Mouse (Mus musculus): ENCODE results near the gene Myoc. TPM values are rescaled to one million over a fixed set of nuclear protein-coding genes. Genes with fewer than 3 reads are reported as not detected.

Myoc gene
- polyA plus RNA-seq (2015; fragmentation: Nextera tagmentation; extraction: Ambion mirVana), result not detected in 2 replicates

DNA sequence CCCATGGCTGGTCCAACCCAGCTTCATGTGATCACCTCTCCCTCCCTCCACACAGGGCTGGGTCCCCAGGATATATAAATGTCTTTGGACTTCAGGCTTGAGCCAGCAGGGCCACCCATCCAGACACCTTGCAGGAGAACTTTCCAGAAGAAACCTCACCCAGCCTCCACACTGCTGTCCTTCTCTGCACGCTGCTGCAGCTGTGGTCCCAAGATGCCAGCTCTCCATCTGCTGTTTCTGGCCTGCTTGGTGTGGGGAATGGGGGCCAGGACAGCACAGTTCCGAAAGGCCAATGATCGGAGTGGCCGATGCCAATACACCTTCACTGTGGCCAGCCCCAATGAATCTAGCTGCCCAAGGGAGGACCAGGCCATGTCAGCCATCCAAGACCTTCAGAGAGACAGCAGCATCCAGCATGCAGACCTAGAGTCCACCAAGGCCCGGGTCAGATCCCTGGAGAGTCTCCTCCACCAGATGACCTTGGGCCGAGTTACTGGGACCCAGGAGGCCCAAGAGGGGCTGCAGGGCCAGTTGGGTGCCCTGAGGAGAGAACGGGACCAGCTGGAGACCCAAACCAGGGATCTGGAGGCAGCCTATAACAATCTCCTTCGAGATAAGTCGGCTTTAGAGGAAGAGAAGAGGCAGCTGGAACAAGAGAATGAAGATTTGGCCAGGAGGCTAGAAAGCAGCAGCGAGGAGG is at the start of gene Myoc:
Gene Myoc, plus strand, starts transcription at position 105 of the 700 bp plus-strand sequence.
- no peak within 1 kb of the TSS for H3K9ac ChIP-seq (replicated peaks)
- WGBS, result 88% methylated on average over 10 of the region's 10 CpGs

DNA sequence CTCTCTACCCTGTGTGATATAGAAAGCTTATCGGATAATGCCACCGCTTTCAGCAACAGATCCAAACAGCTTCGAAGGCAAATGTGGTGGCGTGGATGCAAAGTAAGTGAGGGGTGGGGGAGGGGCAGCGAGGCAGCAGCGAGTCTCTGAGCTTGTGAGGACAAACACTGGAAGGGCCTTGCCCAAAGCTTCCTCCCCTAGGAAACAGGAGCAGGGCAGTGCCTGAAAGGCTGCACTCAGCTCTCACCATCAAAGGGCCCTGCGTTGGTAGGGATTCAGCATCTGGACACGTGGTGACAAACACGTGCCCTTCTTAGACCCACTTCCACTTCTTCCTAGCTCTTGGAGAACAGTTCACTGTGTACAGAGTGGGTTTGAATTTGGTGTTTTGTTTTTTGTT is 49.5 kb upstream of the Myoc start:
- no peak overlapping the region for H3K4me2 ChIP-seq (replicated peaks)
- H3K4me1 ChIP-seq, result peaks cover 8% of the 10 kb centered on the region
- H3K27ac ChIP-seq (replicated peaks), result no peak overlapping the region
- H3K9ac ChIP-seq (replicated peaks), result no peak overlapping the region
- H3K4me3 ChIP-seq, result no peak overlapping the region
- H3K27me3 ChIP-seq, result no peaks in the 10 kb centered on the region
- WGBS, result 5% methylated on average over 9 of the region's 9 CpGs
- H3K9me3 ChIP-seq, result no peaks in the 10 kb centered on the region
- ATAC-seq (replicated peaks), result peak; percentile 76
- H3K36me3 ChIP-seq, result peaks cover 9% of the 10 kb centered on the region; the same call in 1 of the 2 replicates

More for the DNA sequence above, at the start of gene Myoc:
- no peaks in the 10 kb centered on the region for H3K9me3 ChIP-seq
- H3K4me3 ChIP-seq, result no peak within 1 kb of the TSS
- peaks cover 5% of the 10 kb centered on the region; the same call in 1 of the 2 replicates for H3K4me1 ChIP-seq
- no peak for ATAC-seq (replicated peaks)
- H3K4me2 ChIP-seq (replicated peaks), result no peak within 1 kb of the TSS
- no peaks in the 10 kb centered on the region for H3K27me3 ChIP-seq
- no peak within 1 kb of the TSS for H3K27ac ChIP-seq (replicated peaks)
- no peaks in the 10 kb centered on the region for H3K36me3 ChIP-seq

DNA sequence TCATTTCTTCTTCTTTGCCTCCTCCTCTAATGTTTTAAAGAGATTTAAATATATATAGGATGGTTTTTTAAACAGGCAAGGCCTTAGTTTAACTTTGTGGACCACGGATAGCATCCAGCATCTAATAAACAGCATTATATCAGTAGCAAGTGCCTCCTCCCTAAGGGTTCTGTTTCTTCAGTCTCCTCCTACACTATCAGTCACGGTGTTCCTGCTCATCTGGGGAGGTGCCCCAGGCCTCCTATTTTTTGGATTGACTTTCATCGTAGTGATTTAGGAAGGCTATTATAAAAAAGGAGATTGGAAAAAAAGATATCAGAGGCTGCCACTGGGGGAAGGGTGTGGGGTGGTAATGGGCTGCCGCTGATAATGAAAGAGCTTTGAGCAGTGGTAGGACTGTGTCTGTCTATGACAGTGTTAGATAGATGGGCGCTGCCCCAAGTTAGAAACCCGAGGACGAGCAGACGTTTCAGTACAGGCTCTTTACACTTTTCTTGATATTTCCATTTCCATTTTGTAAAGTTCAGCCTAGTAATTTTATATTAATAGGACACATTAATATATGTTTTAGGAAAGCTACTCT is 48.4 kb upstream of the Myoc start:
- ATAC-seq (replicated peaks), result no peak
- H3K9ac ChIP-seq (replicated peaks), result no peak overlapping the region
- no peak overlapping the region for H3K4me2 ChIP-seq (replicated peaks)
- H3K36me3 ChIP-seq, result peaks cover 9% of the 10 kb centered on the region; the same call in 1 of the 2 replicates
- no peaks in the 10 kb centered on the region for H3K27me3 ChIP-seq
- peaks cover 8% of the 10 kb centered on the region for H3K4me1 ChIP-seq
- no peaks in the 10 kb centered on the region for H3K9me3 ChIP-seq
- no peak overlapping the region for H3K27ac ChIP-seq (replicated peaks)
- 85% methylated on average over 8 of the region's 8 CpGs for WGBS
- H3K4me3 ChIP-seq, result no peak overlapping the region

DNA sequence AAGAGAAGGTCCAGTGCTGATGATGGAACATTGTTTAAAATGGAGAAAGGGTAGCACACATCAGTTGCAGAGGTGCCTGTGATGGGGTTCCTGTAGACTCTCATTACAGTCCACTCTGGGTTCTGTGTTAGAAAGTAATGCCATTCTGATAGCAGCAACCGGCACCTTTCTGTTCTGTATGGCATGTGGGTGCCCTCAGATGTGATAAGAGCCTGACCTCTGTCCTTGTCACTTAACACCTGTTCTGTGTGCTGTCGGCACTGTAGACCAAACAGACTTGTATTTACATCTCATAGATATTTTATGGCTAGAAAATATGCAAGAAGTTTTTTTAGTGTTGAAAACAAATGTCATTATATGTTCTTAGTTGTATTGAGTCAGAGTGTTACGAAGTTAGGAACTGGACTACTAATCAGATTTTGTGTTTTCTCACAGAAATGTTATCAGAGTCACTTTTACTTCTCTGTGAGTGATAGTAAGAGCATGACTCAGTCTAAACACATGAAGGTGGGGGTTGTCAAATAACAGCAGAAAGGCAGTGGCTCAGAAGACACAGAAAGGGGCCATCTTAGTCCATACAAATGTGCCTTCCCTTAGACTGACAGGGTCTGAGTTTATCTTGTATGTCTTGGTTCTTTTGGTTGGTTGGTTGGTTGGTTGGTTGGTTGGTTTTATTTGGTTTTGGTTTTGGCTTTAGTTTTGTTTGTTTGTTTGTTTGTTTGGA is 41.4 kb upstream of the Myoc start:
- H3K27me3 ChIP-seq, result no peaks in the 10 kb centered on the region
- H3K4me1 ChIP-seq, result no peaks in the 10 kb centered on the region
- peaks cover 7% of the 10 kb centered on the region; the same call in 1 of the 2 replicates for H3K36me3 ChIP-seq
- no peak overlapping the region for H3K9ac ChIP-seq (replicated peaks)
- 94% methylated on average over 3 of the region's 3 CpGs for WGBS
- no peak overlapping the region for H3K27ac ChIP-seq (replicated peaks)
- no peak overlapping the region for H3K4me2 ChIP-seq (replicated peaks)
- H3K9me3 ChIP-seq, result no peaks in the 10 kb centered on the region
- no peak for ATAC-seq (replicated peaks)
- no peak overlapping the region for H3K4me3 ChIP-seq

DNA sequence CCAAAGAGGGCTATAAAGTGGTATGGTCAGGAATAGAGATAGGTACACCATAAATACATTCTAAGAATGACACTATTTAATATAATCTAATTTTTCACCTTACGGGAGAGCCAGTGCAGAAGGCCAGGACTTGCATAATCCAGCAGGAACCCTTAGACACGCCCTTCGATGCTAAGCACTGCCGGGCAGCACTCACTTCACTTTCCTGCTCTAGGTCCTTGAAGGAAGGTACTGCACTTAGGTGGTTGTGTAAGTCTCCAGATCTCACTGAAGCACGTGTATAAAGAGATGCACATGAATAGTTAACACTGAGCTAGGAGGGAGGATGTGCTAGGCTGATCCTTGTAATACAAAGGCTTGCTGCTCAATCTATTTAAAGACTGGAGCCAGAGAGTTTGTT is 39.3 kb upstream of the Myoc start:
- Histone ChIP-seq H3K4me1 (no peaks in the 10 kb centered on the region), H3K4me3 (no peak overlapping the region), H3K9ac (replicated peaks) (no peak overlapping the region), H3K9me3 (no peaks in the 10 kb centered on the region), H3K27me3 (no peaks in the 10 kb centered on the region), H3K27ac (replicated peaks) (no peak overlapping the region), H3K36me3 (no peaks in the 10 kb centered on the region; the same call in 1 of the 2 replicates), H3K4me2 (replicated peaks) (no peak overlapping the region)
- ATAC-seq (replicated peaks), result no peak
- WGBS, result 94% methylated on average over 5 of the region's 5 CpGs

DNA sequence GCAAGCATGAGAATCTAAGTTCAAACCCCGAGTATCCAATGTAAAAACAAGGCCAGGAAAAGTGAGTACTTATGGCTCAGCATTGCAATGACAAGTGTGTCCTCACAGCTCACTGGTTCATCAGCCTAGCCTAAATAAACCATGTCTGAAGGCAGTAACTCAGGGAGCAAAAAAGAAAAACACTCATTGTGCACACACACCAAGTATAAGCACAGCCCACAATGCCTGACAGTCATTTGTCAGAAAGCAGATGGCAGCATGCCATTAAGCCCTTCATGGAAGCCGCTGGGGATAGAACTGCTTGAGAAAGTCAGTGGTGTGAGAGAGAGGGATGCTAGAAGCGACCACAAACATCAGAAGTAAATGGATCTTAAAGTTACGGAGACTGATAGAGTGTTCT is 37.7 kb upstream of the Myoc start:
- WGBS, result 67% methylated on average over 4 of the region's 4 CpGs
- ATAC-seq (replicated peaks), result peak; percentile 55
- no peak overlapping the region for H3K9ac ChIP-seq (replicated peaks)
- no peaks in the 10 kb centered on the region for H3K36me3 ChIP-seq
- no peaks in the 10 kb centered on the region for H3K4me1 ChIP-seq
- no peaks in the 10 kb centered on the region for H3K9me3 ChIP-seq
- no peak overlapping the region for H3K27ac ChIP-seq (replicated peaks)
- no peak overlapping the region for H3K4me2 ChIP-seq (replicated peaks)
- H3K27me3 ChIP-seq, result no peaks in the 10 kb centered on the region
- no peak overlapping the region for H3K4me3 ChIP-seq

DNA sequence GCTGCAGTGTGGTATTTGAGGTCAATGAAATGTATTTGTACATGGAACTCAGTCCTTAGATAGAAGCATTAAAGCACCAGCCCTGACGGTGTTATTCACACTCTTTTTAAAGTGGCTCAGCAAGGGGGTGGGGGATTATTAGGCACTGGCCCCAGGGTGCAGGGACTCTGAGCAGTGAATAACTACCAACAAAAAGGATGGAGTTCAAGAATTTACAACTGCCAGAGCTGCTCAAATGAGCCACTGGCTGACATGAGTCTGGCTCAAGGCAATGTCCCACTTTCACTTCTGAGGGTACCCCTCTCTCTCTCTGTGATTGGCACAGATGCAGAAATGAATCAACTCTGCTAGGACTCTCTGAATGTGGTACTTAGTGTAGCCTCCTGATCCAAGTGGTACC is 30.8 kb upstream of the Myoc start:
- Histone ChIP-seq H3K36me3 (no peaks in the 10 kb centered on the region), H3K4me3 (no peak overlapping the region), H3K4me2 (replicated peaks) (no peak overlapping the region), H3K9me3 (no peaks in the 10 kb centered on the region), H3K27me3 (no peaks in the 10 kb centered on the region), H3K27ac (replicated peaks) (no peak overlapping the region), H3K9ac (replicated peaks) (no peak overlapping the region), H3K4me1 (0 out of 2 replicates have a peak, but pooled peaks cover 7% of the 10 kb centered on the region)
- ATAC-seq (replicated peaks), result peak; percentile 61
- 7% methylated on average over 1 of the region's 1 CpGs for WGBS

DNA sequence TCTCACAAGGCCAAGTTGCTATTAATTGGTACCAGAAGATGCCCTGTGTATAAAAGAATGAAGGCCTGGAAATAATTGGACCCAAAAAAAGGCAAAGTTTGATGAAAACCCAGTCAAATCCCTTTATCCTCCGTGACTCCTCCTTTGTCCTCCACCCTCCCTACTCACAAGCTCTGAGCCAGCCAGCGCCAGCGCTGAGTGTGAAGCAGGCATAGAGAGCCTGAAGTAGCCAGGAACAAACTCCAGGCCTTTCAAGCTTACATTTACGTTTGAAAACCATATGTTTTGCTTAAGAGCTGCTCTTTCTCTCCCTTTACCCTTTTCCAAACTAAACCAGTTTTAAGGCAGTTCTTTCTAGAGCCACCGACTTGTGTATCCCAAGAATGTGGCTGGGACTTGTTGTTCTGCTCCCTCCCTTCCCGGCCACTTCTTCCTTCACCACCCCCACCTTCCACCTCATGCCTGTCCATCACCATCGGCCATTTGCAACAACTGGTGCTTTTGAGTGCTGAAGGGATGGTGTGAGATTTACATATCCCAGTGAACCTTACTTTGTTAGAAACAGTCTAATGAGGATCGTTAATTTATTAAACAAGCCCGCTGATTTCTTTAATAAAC is 29.2 kb upstream of the Myoc start:
- Histone ChIP-seq H3K4me1 (0 out of 2 replicates have a peak, but pooled peaks cover 7% of the 10 kb centered on the region), H3K27ac (replicated peaks) (no peak overlapping the region), H3K36me3 (no peaks in the 10 kb centered on the region), H3K9ac (replicated peaks) (no peak overlapping the region), H3K4me2 (replicated peaks) (no peak overlapping the region), H3K4me3 (no peak overlapping the region), H3K27me3 (no peaks in the 10 kb centered on the region), H3K9me3 (no peaks in the 10 kb centered on the region)
- 34% methylated on average over 9 of the region's 9 CpGs for WGBS
- ATAC-seq (replicated peaks), result no peak

DNA sequence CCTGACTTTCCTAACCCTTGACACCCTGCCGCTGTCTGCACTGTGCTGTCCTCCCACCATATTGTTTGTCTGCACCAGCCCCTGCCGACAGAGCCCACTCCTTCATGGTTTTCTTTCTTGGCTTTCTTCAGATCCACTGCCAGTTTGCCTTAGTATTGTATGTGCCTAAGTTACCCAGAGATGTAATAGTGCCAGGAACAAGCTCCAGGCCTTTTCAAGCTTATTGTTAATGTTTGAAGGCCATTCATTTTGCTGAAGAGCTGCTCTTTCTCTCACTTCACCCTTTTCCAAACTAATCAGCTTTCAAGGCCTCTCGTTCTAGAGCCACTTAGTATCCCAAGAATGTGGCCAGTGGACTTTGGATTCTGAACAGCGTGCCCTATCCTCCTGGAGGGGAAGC is 27.8 kb upstream of the Myoc start:
- no peak for ATAC-seq (replicated peaks)
- H3K4me1 ChIP-seq, result 0 out of 2 replicates have a peak, but pooled peaks cover 7% of the 10 kb centered on the region
- no peak overlapping the region for H3K4me2 ChIP-seq (replicated peaks)
- H3K4me3 ChIP-seq, result no peak overlapping the region
- 20% methylated on average over 4 of the region's 4 CpGs for WGBS
- no peaks in the 10 kb centered on the region for H3K9me3 ChIP-seq
- no peaks in the 10 kb centered on the region for H3K36me3 ChIP-seq
- no peaks in the 10 kb centered on the region for H3K27me3 ChIP-seq
- no peak overlapping the region for H3K9ac ChIP-seq (replicated peaks)
- no peak overlapping the region for H3K27ac ChIP-seq (replicated peaks)

DNA sequence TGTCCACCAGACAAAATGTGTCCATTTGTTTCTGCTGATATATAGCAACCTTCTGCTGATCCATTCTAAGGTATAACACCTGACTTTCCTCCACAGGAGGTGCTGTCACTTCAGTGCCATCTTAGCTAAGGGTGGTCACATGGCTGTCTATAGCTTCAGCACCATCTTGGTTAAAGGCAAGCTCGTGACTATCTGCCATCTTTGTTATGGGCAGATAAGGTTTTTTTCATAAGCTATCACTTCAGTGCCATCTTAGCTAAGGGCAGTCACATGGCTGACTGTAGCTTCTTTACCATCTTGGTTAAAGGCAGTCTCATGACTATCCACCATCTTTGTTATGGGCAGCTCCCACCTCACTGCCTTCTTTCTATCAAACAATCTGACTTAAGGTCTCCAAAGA is 23.4 kb upstream of the Myoc start:
- ATAC-seq (replicated peaks), result peak; percentile 96
- Histone ChIP-seq H3K27me3 (no peaks in the 10 kb centered on the region), H3K4me2 (replicated peaks) (no peak overlapping the region), H3K4me3 (no peak overlapping the region), H3K36me3 (no peaks in the 10 kb centered on the region), H3K4me1 (0 out of 2 replicates have a peak, but pooled peaks cover 3% of the 10 kb centered on the region), H3K9ac (replicated peaks) (no peak overlapping the region), H3K9me3 (no peaks in the 10 kb centered on the region), H3K27ac (replicated peaks) (no peak overlapping the region)
- WGBS, result 76% methylated on average over 1 of the region's 1 CpGs

DNA sequence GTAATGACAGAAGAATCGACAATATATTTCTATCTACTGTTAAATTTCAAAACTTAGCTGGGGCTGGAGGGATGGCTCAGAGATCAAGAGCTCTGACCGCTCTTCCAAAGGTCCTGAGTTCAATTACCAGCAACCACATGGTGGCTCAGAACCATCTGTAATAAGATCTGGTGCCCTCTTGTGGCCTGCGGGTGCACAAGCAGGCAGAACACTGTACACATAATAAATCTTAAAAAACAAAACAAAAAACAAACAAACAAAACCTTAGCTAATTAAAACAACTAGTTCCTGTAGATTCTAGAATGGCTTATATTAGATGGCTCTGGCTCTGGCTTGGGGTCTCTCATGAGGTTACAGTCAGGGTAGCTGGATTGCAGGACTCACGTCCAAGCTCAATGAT is 18.5 kb upstream of the Myoc start:
- 67% methylated on average over 4 of the region's 4 CpGs for WGBS
- 0 out of 2 replicates have a peak, but pooled peaks cover 5% of the 10 kb centered on the region for H3K4me1 ChIP-seq
- H3K4me3 ChIP-seq, result no peak overlapping the region
- H3K27me3 ChIP-seq, result no peaks in the 10 kb centered on the region
- no peak overlapping the region for H3K4me2 ChIP-seq (replicated peaks)
- no peak overlapping the region for H3K9ac ChIP-seq (replicated peaks)
- H3K9me3 ChIP-seq, result no peaks in the 10 kb centered on the region
- no peak overlapping the region for H3K27ac ChIP-seq (replicated peaks)
- ATAC-seq (replicated peaks), result no peak
- H3K36me3 ChIP-seq, result no peaks in the 10 kb centered on the region

DNA sequence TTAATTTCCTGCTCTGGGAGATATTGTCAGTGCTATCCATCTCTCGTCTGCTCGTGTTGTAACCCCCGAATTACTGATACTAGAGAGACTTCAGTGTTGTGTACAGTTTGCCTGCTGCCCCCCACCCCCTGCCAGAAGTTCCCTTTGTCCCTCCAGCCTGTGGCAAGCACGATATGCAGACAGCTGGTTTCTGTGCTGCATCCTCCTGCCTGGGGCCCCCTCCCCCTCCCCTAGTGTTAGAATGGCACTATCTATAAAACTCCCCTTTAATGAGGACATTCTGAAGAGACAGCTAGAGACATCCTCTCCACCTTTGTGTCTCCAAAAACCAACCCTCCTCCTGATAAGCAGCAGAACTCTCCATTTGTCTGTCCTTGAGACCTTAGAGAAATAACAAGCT is 15.1 kb upstream of the Myoc start:
- H3K4me2 ChIP-seq (replicated peaks), result no peak overlapping the region
- H3K36me3 ChIP-seq, result no peaks in the 10 kb centered on the region
- WGBS, result 55% methylated on average over 4 of the region's 4 CpGs
- no peak overlapping the region for H3K9ac ChIP-seq (replicated peaks)
- ATAC-seq (replicated peaks), result no peak
- no peaks in the 10 kb centered on the region for H3K27me3 ChIP-seq
- H3K9me3 ChIP-seq, result no peaks in the 10 kb centered on the region
- H3K4me3 ChIP-seq, result no peak overlapping the region
- H3K4me1 ChIP-seq, result 0 out of 2 replicates have a peak, but pooled peaks cover 5% of the 10 kb centered on the region
- no peak overlapping the region for H3K27ac ChIP-seq (replicated peaks)

All from forebrain, embryonic 15.5 days (tissue).